Mouse (Mus musculus) ES-E14 (cell line): Measurements from ENCODE around the gene Fam122b. TPM values are rescaled to one million over a fixed set of nuclear protein-coding genes. Genes with fewer than 3 reads are reported as not detected.

ENCODE experiments used
- DNase-seq: peaks from one replicate; pipeline ENCODE4 v3.0.0-alpha.2; 2013; ENCODE audit warnings: low read depth, low spot score
- H3K27ac ChIP-seq: 2 replicates; pipeline ENCODE4 v1.5.1; 2012; ENCODE audit warnings: low read depth, mild to moderate bottlenecking, low read length, moderate library complexity, mixed read lengths; ENCODE audit not compliant: poor library complexity, insufficient read depth, severe bottlenecking
- H3K36me3 ChIP-seq: 2 replicates; pipeline ENCODE4 v1.6.1; 2012; ENCODE audit warnings: mild to moderate bottlenecking, low read length, moderate library complexity, mixed read lengths; ENCODE audit not compliant: control insufficient read depth, poor library complexity, insufficient read depth, severe bottlenecking
- H3K4me1 ChIP-seq, 2 experiments: fragments of 150-350 bp in 1 of 2; sonication (generic) in 1 of 2; 2 replicates each; pipeline ENCODE4 v1.6.1; 2012; ENCODE audit warnings: low read length in 2 of 2, mild to moderate bottlenecking in 1 of 2, mixed read lengths in 1 of 2; ENCODE audit not compliant: control insufficient read depth in 2 of 2, insufficient read depth in 2 of 2, poor library complexity in 1 of 2
- H3K4me3 ChIP-seq, 2 experiments: fragments of 150-350 bp in 1 of 2; sonication (generic) in 1 of 2; 2 replicates each; pipeline ENCODE4 v1.5.1; 2012; ENCODE audit warnings: low read length in 2 of 2, low read depth in 1 of 2, mild to moderate bottlenecking in 1 of 2, mixed read lengths in 1 of 2; ENCODE audit not compliant: insufficient read depth in 1 of 2, poor library complexity in 1 of 2, severe bottlenecking in 1 of 2
- H3K9ac ChIP-seq: 2 replicates; pipeline ENCODE4 v1.6.1; 2012; ENCODE audit warnings: low read depth, mild to moderate bottlenecking, low read length, mixed read lengths; ENCODE audit not compliant: poor library complexity, insufficient read depth, severe bottlenecking
- H3K9me3 ChIP-seq: fragments of 150-350 bp; sonication (generic); 2 replicates; pipeline ENCODE4 v1.6.1; 2012; ENCODE audit warnings: low read depth, mild to moderate bottlenecking, low read length; ENCODE audit not compliant: control insufficient read depth, insufficient read depth
- CHD2 ChIP-seq: IDR thresholded peaks from 2 replicates; pipeline ENCODE4 v1.6.1; 2014; ENCODE audit warnings: mild to moderate bottlenecking, low read depth, low read length, inconsistent platforms
- HCFC1 ChIP-seq: IDR thresholded peaks from 2 replicates; pipeline ENCODE4 v1.6.1; 2012; ENCODE audit warnings: low read length, inconsistent platforms, borderline replicate concordance; ENCODE audit not compliant: insufficient read depth
- MAFK ChIP-seq: IDR thresholded peaks from 2 replicates; pipeline ENCODE4 v1.6.1; 2014; ENCODE audit warnings: mild to moderate bottlenecking, low read depth, low read length, inconsistent platforms; ENCODE audit not compliant: insufficient read depth
- ZC3H11A ChIP-seq: IDR thresholded peaks from 2 replicates; pipeline ENCODE4 v1.6.1; 2012; ENCODE audit warnings: low read depth, mild to moderate bottlenecking, inconsistent platforms, low read length, borderline replicate concordance
- ZNF384 ChIP-seq: IDR thresholded peaks from 2 replicates; pipeline ENCODE4 v1.6.1; 2012; ENCODE audit warnings: low read depth, low read length, inconsistent platforms
- in situ Hi-C, 2 experiments: fragments of 600-800 bp; cut with MboI; formaldehyde crosslinking; loops; one replicate each; pipeline ENCODE4 v1.15.1; 2025; ENCODE audit warnings: low sequenced_read_pairs in 2 of 2, inconsistent platforms in 1 of 2; ENCODE audit not compliant: unreplicated experiment in 2 of 2
- total RNA-seq: library from RNA; depleted of rRNA; stranded (reverse); fragments of 300-350 nt; gene quantifications from 2 replicates; pipeline ENCODE4 v1.2.3, GENCODE M21; 2012; rRNA removed

Fam122b gene
- total RNA-seq, 1 experiment = 12.2 TPM

DNA sequence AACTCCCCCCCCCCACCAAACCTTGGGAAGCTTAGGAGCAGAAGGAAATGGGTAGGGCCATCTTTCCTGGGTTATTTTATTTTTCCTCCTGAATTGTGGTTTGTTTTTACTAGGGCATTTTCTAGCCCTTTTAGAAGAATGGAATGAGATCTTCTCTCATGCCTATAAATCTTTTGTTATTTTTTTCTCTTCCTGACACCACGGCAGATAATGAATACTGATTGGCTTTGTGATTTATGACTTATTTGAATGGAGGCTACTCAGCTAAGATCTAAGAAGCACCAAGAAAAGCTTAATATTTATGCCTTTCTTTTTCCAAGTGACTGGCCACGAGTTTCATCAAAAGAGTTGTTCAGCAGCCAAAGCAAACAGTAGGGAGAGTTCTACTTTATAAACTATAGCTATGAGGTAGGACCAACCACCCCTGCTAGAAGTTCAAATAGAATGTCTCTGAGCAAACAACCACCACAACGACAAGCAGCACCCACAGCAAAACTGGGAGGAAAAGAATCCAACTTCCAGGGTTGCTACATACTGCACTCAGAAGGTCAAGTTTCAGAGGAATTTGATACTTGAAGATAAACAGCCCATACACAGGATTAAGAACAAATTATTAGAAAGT, 64.8 kb downstream of the Fam122b start:
- DNase-seq = no peak
- in situ Hi-C loops = no loop called here
- H3K27ac ChIP-seq = no peak overlapping the region
- H3K36me3 ChIP-seq = no peaks in the 10 kb centered on the region
- no peak overlapping the region for H3K9ac ChIP-seq
- no peaks in the 10 kb centered on the region for H3K9me3 ChIP-seq
- no peak for TF ChIP-seq ZC3H11A
- no peak for TF ChIP-seq CHD2
- TF ChIP-seq ZNF384 = no peak
- TF ChIP-seq MAFK = no peak
- no peak for TF ChIP-seq HCFC1
- H3K4me1 ChIP-seq = no peaks in the 10 kb centered on the region
- H3K4me3 ChIP-seq = no peak overlapping the region

DNA sequence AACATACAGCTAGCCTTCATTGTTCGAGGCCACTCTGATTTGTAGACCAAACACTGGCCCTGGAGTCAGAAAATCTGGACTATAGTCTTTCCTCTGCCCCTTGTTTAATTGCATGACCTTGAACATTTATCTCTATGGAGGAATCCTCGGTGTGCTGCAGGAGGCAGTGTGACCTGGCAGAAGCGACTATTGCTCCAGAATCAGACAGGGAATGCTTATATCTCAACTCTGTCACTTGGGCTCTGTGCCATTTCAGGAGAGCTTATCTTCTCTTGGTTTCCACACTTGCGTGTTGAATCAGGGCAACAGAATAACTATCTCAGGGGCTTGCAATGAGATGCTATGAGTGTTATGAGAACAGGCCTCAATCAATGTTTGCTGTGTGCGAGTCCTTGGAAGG, 68.0 kb downstream of the Fam122b start:
- H3K4me3 ChIP-seq = no peak overlapping the region
- no peaks in the 10 kb centered on the region for H3K36me3 ChIP-seq
- H3K4me1 ChIP-seq = no peaks in the 10 kb centered on the region
- in situ Hi-C loops = no loop called here
- TF ChIP-seq ZC3H11A (no peak), MAFK (no peak), HCFC1 (no peak), CHD2 (no peak), ZNF384 (no peak)
- H3K27ac ChIP-seq = no peak overlapping the region
- DNase-seq = no peak
- no peaks in the 10 kb centered on the region for H3K9me3 ChIP-seq
- no peak overlapping the region for H3K9ac ChIP-seq

DNA sequence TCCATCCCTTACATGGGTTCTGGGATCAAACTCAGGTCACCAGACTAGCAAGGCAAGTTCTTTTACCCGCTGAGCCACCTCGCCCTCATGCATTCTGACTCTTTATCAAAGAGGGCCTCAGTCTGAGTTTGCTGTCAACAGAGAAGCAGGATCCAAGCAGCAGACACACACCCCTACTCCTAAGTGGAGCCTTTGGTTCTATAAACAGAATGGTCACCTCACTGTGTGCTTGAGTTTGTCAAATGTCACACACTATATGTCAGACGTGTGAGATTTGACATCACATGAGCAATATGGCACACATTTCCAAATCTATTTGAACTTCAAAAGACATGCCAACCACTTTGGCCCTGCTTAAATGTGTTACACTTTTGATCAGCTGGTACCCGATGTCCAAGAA, 71.9 kb downstream of the Fam122b start:
- Histone ChIP-seq H3K27ac (no peak overlapping the region), H3K4me1 (no peaks in the 10 kb centered on the region), H3K9ac (no peak overlapping the region), H3K9me3 (no peaks in the 10 kb centered on the region), H3K36me3 (no peaks in the 10 kb centered on the region), H3K4me3 (no peak overlapping the region)
- in situ Hi-C loops = no loop called here
- DNase-seq = no peak
- no peak for TF ChIP-seq ZNF384
- TF ChIP-seq ZC3H11A = no peak
- TF ChIP-seq MAFK = no peak
- TF ChIP-seq CHD2 = no peak
- no peak for TF ChIP-seq HCFC1

DNA sequence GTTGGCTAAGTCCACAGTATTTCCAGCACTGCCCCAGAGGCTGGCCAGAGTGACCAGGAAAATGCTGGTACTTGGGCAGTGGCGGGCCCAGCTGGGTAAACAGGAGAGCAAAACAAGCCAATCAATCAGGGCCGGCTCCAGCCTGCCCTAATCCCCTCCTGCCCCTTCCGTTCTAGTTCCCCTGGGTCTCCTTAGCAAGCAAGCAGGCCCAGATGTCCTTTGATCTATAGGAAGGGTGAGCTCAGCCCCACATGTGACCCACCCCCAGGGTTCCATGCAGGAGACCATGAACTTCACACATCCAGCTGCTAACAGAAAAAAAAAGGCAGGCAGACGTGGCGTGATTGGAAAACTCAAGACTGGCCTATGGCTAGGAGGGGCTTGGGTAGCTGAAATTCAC, 73.2 kb downstream of the Fam122b start:
- DNase-seq = no peak
- H3K9me3 ChIP-seq = no peaks in the 10 kb centered on the region
- no peaks in the 10 kb centered on the region for H3K4me1 ChIP-seq
- no peak overlapping the region for H3K4me3 ChIP-seq
- H3K36me3 ChIP-seq = no peaks in the 10 kb centered on the region
- in situ Hi-C loops = no loop called here
- no peak for TF ChIP-seq MAFK
- H3K27ac ChIP-seq = no peak overlapping the region
- no peak overlapping the region for H3K9ac ChIP-seq

Other genes starting within 250 kb of the Fam122b start
- gene Plac1, start 29.7 kb downstream of the Fam122b start, total RNA-seq = 0.42 and 5.7 TPM in 2 replicates
- not detected in 2 replicates for gene Fam122c, start 3.6 kb upstream of the Fam122b start, total RNA-seq
- 2.9 and 7.4 TPM in 2 replicates for gene Mospd1, start 100.7 kb upstream of the Fam122b start, total RNA-seq
- not detected in 2 replicates for gene Etd, start 165.1 kb upstream of the Fam122b start, total RNA-seq